Mouse (Mus musculus): ENCODE results near the gene Ick.
"Not testable (repeated sequence)": the region's sequence is repeated elsewhere in the genome, so short reads cannot be mapped to it uniquely, and the experiment has no call there.

Ick gene

DNA sequence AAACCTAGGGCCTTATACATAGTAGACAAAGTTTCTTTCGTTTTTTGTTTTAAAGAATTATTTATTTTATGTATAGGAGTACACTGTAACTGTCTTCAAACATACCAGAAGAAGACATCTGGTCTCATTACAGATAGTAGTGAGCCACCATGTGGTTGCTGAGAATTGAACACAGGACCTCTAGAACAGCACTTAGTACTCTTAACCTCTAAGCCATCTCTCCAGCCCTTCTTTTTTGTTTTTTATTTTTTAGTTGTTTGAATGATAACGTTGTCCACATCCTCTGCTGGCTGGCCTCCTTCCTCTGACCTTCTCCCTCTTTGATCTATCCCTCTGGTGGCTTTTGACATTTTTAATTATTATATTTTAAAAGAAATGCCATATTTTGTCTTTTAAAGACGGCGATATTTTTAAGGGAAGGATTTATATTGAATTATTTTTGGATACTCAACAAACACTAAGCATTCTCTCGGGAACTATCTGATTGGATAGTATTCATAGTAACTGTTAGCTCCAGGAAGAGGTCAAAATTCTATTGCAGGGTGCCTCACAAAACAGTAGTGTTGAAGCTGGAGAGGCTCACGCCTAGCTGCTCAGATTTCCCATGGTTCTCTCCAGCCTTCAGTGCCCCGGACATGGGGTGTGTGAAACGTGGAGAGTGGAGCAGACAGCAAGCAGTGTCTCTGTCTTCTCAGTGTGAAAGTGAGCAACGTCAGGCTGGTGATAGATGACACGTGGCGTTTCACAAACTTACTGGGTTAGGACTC is 45.4 kb downstream of the Ick start:
- no peak for DNase-seq

DNA sequence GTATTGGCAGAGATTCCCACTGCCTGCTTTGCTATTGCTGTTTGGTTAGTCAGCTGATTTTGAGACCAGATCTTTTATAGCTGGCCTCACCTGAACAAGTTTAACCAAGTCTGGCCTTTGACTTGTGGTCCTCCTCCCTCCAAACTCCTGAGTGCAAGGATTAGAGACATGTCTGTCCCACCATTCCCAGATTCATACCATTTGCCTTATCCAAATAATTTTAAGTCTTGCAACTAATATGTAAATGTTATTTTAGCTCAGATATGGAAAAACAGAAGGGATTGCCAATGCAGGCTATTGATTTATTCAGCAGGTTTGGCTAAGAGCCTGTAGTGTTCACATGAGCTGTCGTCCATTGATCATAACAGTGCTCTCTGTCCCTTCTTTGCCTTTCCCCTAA is 48.2 kb downstream of the Ick start:
- no peak for DNase-seq

DNA sequence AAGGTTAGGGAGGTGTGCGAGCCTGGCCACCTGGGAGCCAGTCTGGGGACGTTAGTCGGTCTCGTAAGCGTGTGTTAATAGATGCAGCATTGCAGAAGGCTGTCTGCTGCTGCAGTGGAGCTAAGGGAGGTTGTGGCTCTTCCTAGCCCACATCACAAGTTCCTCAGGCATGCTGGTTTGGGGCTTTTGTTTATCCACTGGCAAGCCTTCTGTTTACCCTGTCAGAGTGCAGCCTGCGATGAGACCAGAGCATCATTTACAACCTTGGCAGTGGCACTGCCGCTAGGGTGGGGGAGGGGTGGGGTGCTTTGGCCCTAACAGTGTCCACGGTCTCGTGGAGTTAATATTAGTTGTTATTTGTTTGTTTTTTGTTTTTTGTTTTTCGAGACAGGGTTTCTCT is 54.3 kb downstream of the Ick start:
- DNase-seq, result no peak

DNA sequence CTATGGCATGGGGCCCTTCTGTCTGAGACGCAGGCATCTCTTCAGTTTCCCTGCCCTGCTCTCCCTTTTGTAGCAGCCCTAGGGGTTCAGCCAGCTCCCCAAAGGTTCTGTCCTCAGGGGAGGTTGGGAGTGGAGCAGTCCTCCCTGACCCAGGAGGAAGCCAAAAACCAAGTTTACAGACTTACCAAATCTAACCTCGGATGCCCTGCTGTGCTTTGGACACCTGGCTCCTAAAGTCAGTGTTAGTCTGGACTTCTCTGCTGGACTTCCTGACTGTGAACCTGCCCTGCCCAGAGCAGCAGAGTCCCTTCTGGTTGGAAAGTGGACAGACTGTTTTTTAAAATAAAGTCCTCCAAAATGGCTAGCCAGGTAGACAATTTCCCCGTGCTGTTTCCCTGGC is 55.7 kb downstream of the Ick start:
- no peak for DNase-seq

DNA sequence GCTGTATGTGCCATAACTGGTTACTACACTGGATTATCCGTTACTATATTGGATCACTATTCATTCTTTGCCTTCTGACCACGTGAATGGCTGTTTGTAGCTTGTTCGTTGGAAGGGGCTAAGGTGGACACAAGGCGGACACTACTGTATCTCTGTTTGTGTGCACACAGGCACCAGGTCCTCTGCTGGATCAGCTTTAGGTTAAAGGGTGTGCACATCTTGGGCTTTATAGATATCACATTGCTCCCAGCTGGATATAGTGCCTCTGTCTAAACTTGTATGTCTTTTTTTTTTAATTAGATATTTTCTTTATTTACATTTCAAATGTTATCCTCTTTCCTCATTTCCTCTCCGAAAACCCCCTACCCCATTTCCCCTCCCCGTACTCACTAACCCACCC is 56.5 kb downstream of the Ick start:
- DNase-seq, result no peak

DNA sequence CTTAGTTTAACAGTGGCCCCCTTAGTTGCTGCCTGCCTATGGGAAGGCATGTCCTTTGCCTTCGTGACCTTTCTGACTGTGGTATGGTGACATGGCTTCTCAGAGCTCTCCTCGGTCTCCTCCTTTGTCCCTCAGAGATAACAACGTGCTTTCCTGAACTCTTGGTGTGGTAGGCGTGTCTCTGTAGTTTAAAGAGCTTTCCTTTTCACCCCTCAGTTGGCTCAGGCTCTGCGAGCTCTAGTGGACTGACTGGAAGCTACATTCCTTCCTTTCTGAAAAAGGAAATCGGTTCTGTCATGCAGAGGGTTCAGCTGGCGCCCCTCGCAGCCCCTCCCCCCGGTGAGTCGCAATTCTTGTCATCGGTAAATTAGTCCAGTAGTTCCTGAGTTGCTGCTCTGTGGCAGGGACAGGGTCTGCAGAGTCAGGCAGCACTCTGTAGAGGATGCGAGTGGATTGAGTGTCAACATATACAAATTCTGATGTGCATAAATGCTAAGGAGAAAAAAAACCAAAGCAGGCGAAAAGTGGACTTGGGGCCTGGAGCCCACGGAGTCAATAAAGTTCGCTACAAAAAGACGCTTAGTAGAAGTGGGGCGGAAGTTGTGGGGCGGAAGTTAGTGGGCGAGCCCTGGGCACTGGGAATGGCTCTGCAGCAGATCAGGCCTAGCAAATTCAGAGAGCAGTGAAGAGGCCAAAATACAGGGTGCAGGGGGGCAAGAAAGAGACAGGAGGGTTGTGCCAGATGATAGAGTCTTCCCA is 57.9 kb downstream of the Ick start:
- DNase-seq, result no peak

DNA sequence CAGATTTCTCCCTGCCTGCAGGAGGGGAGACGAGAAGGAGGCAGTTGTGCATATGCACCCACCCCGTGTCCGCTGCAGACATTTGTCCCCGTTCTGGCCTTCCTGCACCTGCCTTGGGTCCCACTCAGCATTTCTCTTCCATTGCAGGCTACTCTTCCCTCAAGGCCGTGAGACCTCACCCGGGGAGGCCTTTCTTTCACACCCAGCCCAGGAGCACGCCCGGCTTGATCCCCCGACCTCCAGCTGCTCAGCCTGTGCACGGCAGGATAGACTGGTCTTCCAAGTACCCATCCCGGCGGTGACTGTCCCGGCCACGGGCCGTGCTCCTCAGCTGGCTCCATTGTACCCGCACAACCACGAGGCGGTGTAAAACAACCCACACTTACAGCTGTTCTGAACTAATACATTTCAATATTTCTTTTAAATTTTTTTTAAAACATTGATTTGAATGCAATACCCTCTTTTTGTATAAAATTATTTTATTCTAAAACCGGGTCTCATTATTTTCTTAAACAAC is 58.5 kb downstream of the Ick start:
- no peak for DNase-seq

DNA sequence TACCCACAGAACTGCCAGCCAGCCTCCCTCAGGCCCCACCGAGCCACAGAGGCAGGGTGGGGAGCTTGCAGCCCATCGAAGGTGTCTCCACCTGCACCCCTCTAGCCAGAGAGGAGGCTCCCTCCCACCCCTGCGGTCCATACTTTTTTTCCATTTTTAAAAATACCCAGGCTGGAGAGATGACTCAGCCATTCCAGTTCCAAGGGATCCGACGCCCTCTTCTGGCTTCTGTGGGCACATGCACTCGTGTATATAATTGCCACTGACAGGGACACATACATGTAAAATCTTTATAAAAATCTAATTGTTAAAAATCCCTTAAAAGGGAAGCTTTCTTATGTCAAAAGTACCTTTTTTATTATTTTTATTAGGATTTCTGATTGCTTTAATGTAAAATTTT is 59.9 kb downstream of the Ick start:
- DNase-seq, result no peak

DNA sequence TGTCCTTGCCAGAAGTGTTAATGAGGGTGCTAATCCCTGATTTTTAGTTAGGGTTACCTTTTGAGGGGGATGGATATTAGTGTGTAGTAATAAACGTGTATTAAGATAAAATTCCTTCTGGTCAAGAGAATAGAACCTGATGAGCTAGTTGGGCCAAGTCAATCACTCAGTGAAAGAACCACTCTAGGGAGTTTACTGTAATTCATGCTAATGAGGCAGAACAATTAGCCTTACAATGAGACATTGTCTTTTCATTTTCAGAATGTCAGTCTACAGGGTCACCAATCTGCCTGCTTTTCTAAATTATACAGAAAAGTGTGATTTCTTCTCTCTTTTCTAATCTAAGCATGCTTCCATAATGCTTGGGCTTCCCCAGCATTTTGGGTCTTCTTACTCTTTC is 65.0 kb downstream of the Ick start:
- no peak for DNase-seq

DNA sequence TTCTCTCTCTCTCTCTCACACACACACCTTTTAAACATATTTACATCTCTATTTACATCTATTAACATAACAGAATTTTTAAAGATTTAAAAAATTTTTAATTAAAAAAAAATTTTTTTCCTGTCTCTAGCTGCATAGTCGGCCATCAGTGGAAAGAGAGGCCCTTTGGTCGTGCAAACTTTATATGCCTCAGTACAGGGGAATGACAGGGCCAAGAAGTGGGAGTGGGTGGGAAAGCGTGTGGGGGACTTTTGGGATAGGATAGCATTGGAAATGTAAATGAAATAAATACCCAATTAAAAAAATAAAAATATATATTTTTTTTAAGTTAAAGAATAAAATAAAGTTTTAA is 65.9 kb downstream of the Ick start:
- DNase-seq, result not testable (repeated sequence)

DNA sequence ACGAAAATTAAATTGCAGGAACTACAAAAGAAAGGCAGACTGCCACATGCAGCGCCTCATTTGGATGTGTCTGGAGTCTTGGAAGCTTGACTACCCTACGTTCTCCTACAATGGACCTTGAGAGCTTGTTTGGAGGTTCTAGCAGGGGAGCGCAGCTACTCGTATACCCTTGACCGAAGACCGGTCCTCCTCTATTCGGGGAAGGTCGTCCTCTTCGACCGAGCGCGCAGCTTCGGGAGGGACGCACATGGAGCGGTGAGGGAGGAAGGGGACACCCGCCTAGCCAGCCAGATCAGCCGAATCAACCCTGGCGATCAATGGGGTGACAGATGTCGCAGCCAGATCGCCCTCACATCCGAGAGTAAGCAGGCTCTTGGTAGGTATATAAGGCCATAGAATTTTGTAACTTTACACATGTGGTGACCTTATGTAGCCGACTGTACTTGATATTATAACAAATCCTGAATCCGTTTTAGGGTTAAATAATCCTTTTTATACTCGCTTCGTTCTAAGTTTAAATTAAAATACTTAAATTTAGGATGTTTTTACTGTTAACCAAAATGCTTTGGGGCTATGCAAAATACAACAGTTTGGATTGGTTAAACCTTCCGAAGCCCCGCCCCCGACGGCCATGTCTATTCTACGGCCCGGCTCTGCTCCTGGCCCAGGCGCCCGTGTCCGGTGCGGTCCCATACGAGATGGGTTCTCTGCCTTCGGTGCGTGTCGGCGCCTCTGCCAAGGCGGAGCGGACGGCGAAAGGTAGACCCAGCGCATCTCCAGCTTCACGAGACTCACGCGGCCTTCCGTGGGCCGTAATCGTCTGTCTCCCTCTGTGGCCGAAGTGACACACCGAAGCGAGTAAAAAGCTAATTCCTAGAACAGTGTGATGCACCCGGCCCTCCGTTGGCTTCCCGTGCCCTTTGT is 66.5 kb downstream of the Ick start:
- peak; percentile 94 to 95 for DNase-seq

DNA sequence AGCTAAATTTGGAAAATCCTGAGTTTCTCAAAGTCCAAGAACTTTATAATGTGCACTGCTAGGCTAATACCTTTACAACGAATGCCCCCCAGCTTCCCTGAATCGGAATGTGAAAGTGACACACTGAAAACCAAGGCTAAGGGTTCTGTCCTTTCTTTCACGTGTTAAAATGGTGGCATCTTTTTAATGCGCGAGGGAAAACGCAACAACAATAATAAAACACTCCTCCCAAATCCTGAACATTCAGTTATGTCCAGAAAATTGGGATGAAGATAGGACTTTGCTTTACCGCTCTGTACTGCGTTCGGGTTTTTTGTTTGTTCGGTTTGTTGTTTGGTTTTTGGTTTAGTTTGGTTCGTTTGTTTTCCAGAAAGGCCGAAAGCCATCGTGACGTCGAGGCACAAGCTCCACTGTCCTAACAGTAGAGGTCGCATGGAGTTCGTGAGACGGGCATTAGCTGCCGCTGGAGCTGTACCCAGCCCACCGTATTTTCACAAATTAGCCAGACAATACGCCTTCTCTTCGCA is 67.3 kb downstream of the Ick start:
- DNase-seq, result peak; percentile 66 to 76

DNA sequence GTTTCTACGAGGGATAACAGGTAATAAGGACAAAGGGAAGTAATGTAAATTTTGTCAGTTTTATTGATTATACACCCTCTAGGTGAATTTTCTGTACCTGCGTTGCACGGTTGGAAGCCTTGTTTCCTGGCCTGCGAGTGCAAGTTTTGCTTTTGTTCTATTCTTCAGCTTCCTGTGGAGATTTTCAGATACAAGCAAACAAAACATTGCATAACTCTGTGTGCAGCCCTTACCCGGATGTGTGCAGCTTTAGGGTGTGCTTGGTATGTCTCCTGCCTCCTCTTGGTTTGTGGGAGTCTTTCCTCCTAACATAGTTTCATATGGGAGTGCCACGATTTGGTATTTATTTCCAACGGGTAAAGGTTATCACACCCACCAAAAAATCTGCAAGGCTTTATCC is 67.8 kb downstream of the Ick start:
- DNase-seq, result peak; percentile 48 to 66

DNA sequence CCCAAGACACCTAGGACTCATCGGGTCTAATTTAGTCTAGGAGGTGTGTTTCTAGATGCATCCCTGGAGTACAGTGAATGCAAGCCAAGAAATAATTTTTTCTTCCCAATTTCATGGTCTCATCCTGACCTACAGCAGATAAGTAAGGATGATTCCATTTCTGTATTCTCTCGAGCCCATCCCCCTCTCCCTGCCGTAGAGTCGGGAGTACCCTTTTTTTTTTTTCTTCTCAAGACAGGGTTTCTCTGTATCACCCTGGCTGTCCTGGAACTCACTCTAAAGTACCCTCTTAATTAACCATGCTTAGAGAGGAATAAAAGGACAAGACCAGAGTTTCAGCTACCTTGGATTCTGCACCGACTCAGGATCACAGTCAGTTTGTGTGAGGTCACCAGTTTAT is 69.2 kb downstream of the Ick start:
- DNase-seq, result no peak

DNA sequence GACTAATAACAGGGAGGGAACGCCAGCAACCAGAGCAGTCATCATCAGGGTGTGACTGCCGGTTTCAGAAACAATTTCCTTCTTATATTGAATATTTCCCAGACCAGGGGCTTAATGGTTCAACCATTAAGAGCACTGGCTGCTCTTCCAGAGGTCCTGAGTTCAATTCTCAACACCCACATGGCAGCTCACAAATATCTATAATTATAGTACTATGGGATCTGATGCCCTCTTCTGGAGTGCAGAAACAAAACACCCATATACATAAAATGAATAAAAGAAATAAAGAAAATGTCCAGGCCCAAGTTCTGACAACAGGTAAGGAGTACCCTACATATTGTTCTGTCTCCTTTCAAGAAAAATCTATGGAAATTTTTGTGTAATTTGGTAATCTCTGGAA is 70.1 kb downstream of the Ick start:
- no peak for DNase-seq

DNA sequence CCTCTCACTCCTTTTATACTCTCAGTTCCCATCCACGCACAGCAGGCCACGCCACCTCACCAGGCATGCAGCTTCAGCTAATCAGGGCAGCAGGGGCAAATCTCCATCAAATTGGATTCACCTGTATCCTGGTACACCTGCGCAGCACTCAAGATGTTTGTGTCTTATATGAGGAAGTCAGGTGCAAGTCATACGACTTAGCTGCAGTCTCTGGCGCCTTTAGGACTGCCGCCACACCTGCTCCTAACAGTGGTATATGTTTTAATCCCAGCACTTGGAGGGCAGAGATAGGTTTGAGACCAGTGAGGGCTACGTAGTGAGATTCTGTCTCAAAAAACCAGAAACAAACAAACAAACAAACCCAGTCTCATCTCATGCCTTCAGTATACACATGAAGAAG is 73.5 kb downstream of the Ick start, which contains the start of gene Gsta4:
Gene Gsta4 (plus strand): TSS at position 301 of the 400 bp plus-strand sequence.
- not testable (repeated sequence) for DNase-seq

DNA sequence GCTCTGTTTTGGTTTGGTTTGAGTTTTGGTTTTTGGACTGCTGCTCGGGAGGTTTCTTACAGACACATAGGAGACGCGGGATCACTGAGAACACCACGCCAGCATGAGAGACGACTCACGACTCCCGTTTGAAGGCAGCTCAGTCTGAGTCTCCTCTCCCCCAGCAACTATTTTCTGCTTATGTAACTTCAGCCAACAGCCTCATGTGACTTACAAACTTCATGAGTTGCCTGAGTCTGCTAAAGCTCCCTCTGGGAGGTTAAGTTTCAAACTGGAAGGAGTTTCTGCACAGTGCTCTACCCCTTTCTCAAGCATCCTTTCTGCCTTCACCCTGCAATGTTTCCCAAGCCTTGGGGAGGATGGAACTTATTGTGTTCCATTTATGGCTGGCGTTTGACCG is 76.7 kb downstream of the Ick start:
- no peak for DNase-seq

DNA sequence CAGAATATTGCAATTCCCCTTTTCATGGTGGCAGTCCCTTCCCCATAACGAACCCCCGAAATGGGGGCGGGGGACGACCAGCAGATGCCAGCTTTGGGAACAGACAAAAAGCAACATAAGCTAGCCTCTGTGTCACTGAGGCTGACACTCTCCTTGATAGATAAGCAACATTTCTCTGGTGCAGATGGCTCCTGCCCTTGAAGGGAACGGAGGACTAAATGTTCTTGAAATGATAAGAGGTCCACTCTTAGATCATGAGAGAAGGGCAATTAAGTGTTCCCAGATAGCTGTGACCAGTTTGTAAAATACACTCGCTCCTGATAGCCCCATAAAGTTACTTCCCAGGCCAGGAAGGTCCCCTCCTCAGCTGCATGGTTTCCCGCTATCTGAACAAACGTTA is 79.9 kb downstream of the Ick start:
- DNase-seq, result no peak

DNA sequence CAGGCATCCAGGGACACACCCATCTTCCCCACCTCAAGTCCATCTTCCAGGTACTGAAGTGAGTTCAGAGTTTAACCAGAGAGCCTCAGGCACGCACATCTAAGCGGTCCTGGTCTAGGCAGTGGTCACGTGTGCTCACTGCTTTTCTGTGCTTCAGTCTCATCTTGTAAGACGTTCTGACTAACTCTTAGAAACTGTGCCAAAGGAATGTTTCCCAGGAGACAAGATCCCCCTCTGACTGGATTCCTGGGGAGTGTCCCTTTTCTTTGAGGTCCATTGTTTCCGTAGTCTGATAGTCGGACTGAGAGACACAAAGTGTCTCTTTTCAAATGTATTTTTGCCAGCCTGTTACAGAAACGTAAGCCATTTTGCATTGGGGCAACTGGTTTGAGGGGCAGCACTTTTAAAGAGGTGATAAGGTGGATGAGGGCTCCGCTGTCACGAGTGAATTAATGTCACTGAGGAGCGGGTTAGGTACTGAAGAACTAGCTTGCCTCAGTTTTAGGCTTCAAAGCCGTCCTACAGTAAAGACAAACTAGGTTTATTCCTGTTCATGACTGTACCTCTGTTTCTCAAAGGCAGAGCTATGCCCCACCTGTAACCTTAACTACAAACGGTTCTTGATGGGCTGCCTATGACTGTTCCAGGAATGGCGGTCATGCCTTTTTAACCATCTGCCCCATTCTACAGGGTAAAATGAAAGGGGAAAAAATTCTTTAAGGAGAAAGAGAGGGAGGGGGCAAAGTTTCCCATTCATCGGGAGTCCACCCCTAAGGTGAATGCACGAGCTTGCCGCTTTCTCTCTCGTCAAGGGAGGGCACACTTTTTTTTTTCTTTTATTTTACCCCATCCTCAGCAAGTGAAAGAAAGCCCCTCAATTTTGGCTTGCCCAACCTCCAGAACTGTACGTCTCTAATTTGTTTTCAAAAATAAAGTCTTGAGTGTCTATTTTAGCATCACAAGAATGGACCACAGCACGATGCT is 82.0 kb downstream of the Ick start:
- no peak for DNase-seq

DNA sequence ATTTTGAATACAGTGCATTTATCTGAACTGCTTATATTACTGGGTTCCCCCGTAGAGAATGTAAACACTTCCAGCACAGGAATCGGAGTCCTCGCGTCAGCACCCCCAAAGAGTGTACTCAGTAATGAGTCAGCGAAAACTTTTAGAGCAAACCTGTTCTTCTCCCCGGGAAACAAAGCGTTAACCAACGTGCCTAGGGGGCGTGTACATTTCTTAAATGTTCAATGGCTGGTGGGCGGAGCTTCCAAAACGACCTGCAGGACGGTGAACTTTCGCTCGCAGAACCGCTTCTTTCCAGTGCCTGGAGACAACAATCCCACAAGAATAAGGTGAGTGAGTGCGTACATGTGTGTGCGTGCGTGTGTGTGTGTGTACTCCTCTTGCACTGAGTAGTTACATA is 82.7 kb downstream of the Ick start:
- DNase-seq, result peak; percentile 81 to 86

DNA sequence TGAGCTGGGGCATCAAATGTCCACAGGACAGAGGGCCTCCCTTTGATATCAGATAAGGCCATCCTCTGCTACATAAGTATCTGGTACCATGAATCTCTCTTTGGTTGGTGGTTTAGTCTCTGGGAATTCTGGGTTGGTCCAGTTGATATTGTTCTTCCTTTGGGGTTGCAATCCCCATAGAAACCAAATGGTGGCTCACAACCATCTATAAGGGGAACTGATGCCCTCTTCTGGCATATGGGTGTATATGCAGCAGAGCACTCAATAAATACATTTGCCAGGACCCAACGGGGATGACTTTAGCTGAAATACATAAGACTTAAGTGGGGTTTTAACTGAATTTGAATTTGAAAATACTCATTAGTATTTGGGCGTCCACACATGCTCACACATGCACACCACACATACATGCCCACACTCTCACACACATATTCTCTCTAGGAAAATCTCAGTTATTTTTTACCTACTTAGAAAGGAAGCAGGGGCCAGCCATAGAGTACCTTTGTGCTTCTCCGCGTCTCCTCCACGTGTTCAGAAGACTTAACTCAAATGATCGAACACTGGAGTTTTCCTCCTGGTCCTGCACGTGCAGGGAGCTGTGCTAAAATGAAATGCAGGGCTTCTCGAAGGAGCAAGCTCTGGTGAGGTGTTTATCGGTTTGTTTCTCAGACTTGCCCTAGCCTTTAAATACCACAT is 85.1 kb downstream of the Ick start:
- DNase-seq, result peak; percentile 48 to 66

Measured in lung, adult 18-20 months (tissue).